Mouse (Mus musculus): Measurements from ENCODE around the gene Snrnp27.
A peak's percentile ranks its signal among the peaks of the same experiment; 100 is the strongest.

The Snrnp27 gene

DNA sequence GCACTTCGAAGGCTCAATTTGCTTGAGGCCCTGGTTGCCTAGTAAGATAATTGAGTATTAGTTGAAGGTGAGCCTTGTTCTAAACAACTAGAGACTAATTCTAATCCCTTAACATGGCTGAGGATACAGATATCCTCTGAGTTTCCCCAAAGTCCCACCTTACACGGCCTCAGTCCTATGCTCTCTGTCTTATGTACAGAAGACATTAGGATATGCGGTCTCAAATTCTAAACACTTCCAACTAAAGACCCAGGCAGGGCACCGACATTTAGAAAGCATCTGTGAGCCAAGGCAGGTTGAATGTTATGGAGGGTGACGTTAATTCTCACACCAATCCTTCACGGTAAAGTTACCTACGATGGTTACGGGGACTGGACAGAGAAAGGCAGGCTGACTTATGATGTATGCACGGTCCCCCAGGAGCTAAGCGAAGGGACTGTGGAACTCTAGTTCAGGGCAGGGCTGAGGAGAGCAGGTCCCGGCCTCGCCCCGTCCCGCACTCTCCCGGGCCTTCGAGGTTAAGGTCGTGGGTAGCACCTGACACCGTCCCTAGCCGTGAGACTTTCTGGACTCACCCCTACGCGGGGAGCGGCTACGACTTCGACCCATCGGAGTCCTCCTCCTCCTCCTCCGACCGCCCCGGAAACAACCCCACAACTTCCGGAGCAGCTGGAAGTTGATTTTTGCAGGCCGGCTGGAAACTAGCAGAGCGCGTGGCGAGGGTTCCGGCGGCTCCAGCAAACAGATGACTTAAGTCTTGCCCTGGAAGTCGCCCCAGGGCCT is at the start of gene Snrnp27:
TSS of gene Snrnp27 (minus strand) at position 651 of the 783 bp plus-strand sequence.
- DNase-seq: peak; percentile 96

GRCm38 (mm10) chr6:86733183-86733876 is 49.0 kb upstream of the Snrnp27 start, which contains the start of gene Gmcl1:
Gene Gmcl1, minus strand, starts transcription at chr6:86733383.
- DNase-seq: peak; percentile 98

DNA sequence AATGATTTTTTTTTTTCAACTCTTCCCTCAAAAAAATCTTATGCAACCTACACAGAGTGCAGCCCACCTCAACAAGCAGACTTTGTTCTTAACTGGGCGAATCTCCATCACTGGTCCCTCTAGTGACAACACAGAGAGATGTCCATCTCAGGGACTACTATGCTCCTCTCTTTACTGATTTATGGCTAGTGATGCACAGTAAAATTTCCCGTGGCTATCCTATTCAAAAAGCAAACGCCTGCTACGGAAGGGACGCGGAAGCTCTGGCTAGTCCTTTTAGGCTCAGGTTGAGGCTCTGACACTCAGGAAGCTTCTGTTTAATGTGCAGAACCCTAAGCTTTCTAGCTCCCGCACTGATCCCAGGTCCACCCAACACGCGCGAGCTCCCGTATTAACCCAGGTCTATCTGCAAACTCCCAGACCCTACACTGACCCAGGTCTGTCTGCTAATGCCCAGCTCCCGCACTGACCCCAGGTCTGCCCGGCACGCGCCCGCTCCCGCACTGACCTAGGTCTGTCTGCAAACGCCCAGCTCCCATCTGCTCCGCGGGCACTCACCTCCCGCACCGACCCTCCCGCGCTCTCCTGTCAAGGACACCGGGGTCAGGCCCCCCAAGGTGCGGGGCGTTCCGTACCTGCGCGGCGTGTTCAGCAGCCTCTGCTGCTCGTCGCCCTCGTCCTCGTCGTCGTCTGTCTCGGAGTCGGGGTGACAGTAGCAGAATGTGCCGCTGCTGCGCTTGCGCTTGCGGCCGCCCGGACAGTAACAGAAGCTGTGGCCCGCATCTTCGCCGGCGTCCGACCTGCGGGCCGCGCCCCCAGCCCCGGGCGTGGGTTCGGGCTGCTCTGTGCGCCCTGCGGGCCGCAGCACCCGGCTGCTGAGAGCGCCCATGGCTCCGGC is 48.2 kb upstream of the Snrnp27 start:
- DNase-seq: no peak

GRCm38 (mm10) chr6:86728711-86729110 is 44.4 kb upstream of the Snrnp27 start:
- DNase-seq: no peak

DNA sequence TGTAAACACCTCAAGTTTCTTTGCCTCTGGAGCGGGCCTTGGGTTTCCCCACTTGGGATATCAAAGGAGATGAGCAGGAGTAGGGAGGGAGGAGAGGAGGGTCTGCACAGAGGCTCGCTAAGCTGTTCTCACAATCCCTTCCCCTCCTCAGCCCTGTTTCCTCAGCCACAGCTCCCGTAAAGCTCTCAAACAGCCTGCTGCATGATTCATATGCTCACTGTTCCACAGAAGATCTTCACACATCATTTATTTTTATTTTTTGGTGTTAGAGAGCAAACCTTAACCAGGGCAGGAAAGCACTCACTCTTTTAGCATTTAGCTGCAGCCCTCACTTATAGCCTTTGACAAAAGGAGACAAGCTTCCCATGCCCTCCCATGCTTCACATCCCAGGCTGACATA is 37.7 kb upstream of the Snrnp27 start:
- no peak for DNase-seq

- no peak for DNase-seq
These were observed 23.9 kb upstream of the Snrnp27 start for GRCm38 (mm10) chr6:86708072-86708774.

- DNase-seq: no peak
These were observed 18.3 kb upstream of the Snrnp27 start for GRCm38 (mm10) chr6:86702577-86702976.

GRCm38 (mm10) chr6:86697903-86698302 is 13.6 kb upstream of the Snrnp27 start:
- DNase-seq: no peak

DNA sequence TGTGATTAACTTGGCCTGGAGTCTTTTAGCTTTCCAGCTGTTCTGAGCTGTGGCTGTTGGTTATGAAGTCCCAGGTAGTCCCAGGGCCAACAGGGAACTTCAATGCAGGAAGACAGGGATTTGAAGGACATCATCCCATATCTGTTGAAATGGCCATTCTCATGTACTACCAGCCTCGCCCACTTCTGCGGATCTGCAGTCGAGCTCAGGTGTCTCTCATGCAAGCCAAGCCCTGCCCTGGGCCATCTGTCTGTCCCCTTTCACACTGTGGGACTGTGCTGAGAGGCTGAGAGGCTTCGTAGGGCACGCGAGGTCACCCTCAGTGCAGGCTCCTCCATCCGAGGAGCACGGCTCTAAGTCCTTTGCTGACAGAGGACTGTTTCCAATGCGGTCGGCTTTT is 11.9 kb upstream of the Snrnp27 start:
- peak; percentile 6 for DNase-seq

DNA sequence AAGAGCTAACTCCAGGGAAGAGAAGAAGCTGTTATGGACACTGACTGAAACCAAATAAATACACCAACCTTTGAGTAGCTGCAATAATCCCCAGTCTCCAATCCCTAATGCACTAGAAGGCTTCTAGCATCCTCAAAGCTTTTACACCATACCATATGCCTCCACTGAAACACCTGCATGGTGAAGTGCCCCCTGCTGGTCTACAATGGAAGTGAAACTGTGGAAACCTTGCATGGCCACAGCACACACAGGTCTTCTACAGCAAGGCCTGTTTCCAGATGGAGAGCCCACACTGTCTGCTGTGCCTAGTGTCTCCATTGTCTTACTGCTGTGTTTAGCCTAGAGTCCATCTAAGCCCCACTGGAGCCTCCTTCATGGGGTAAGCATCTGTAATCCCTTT is 10.1 kb upstream of the Snrnp27 start:
- peak; percentile 74 for DNase-seq

DNA sequence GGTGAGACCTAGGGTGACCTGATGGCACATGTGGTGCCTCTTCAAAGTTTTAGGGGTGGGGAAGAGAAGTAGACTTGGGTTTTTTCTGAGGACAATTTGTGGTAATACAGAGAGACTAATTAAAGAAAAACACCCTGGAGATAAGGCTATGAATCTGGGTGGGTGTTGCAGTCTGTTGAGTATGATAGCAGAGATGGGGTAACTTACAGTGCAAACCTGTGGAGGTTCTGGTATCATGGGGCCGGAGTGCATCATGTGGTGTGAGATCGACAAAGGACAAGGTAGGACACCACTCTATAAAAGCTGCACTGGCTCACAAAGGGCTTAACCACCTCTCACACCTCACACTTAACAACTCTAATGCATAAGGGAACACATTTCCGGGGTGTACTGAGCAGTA is 5.3 kb upstream of the Snrnp27 start:
- DNase-seq: no peak

DNA sequence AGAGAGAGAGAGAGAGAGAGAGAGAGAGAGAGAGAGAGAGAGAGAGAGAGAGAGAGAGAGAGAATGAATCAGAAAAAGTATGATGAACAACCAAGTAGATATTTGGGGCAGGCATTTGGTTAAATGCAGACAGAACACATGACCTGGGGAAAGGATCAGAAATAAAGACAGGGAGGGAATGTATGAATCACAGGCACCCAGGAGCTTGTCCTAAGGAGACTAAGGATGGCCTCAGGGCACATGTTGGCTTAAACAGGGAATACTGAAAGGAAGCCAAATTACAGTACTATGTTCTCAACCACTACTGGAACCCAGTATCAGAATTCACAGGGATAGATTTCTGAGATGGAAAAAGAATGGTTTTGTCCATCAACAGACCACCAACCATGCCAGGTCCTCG is 2.6 kb upstream of the Snrnp27 start:
- no peak for DNase-seq

- DNase-seq: no peak
These were observed 311 bp upstream of the Snrnp27 start for GRCm38 (mm10) chr6:86684655-86685011.

GRCm38 (mm10) chr6:86681289-86681688 is 3.0 kb downstream of the Snrnp27 start:
- no peak for DNase-seq

- DNase-seq: no peak
These were observed 6.0 kb downstream of the Snrnp27 start for GRCm38 (mm10) chr6:86678341-86678740.

- peak; percentile 91 for DNase-seq
These were observed 13.4 kb downstream of the Snrnp27 start for GRCm38 (mm10) chr6:86670873-86671272.

GRCm38 (mm10) chr6:86669240-86669727 is 15.0 kb downstream of the Snrnp27 start:
- DNase-seq: peak; percentile 100

DNA sequence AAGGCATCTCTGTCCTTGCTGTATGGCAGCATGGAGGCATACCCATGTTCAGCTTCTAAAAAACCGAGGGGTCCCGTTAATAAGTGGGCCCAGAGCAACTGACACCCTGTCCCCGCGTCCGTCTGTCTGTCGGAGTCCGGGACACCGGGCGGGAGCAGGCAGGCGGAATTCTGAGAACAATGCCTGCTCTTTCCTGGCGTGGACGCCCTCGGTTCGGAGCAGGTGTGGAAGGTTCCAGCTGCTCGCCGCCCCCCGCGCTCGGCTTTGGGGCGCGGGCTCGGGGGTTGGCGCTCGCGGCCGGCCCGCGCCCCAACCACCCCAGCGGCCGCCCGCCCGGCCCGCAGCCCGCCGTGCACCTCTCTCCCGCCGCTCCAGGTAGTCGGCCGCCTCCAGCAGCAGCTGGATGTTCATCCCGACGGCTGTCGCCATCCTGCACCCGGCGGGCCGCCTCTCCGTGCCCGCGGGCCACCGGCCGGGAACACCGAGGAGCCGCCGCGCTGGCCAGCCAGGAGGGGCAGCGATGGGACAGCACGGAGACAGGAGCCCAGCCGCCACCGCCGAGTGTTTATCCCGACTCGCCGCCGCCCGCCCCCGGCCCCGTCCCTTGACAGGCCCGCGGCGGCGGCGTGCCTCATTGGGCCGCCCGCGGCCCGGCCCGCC is 15.6 kb downstream of the Snrnp27 start, which contains the start of gene Mxd1:
TSS of gene Mxd1 (minus strand) at position 582 of the 660 bp plus-strand sequence.
- DNase-seq: no peak

GRCm38 (mm10) chr6:86667061-86667460 is 17.3 kb downstream of the Snrnp27 start:
- DNase-seq: no peak

GRCm38 (mm10) chr6:86665560-86666307 is 18.6 kb downstream of the Snrnp27 start:
- no peak for DNase-seq

GRCm38 (mm10) chr6:86665076-86665475 is 19.2 kb downstream of the Snrnp27 start:
- DNase-seq: no peak

Data from retina, postnatal 1 day (tissue).